Mouse (Mus musculus) liver, adult 2 months (tissue): ENCODE measurements at regions not wholly inside any gene's neighbourhood (a gene's known extent, or its start where the extent isn't known, plus 50 kb on each side); places are given as distances from the start of the nearest gene placed in this dataset.

Source experiments
- CTCF ChIP-seq: fragments of 200-500 bp; IDR thresholded peaks from 2 replicates; pipeline ENCODE4 v1.5.1; 2011; ENCODE audit warnings: low read depth, low read length, control low read depth
- POLR2A ChIP-seq: fragments of 200-500 bp; IDR thresholded peaks from 2 replicates; pipeline ENCODE4 v1.6.1; 2011; ENCODE audit warnings: low read length, control low read depth; ENCODE audit not compliant: insufficient read depth; ENCODE audit errors: extremely low read depth

DNA sequence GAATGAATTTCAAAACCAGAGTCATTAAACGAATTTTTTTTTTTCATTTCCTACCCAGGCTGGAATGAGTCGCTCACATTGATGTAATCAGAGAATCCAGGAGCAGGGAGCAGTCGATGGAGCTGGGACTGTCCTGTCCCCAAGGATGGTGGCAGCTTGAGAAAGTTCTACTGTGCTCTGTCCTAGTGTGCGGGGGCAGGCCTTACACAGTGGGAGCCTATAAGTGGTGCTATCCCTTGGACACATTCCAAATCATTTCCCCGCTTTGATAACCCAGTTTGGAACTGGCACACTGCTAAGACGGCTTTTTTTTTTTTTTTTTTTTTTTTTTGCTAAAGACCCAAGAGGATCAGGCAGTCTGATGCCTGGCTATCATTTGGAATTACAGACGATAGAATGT is 137.5 kb upstream of the 1700056E22Rik start:
- TF ChIP-seq CTCF (no peak), POLR2A (no peak)
